Mouse (Mus musculus) left cerebral cortex, adult 2 months (tissue): ENCODE results near the gene Ltbp3. TPM values are rescaled to one million over a fixed set of nuclear protein-coding genes. Genes with fewer than 3 reads are reported as not detected.
A peak's percentile ranks its signal among the peaks of the same experiment; 100 is the strongest.

Source experiments
- DNase-seq, 2 experiments: peaks; one replicate each; pipeline ENCODE4 v3.0.0; 2021 to 2022; ENCODE audit warnings: low spot score in 2 of 2, mixed read lengths in 1 of 2; ENCODE audit errors: extremely low spot score in 1 of 2
- H3K27ac ChIP-seq: fragments of 200-600 bp; 2 replicates; pipeline ENCODE4 v1.8.1; 2022
- H3K4me3 ChIP-seq: fragments of 200-600 bp; 2 replicates; pipeline ENCODE4 v1.8.1; 2022
- CTCF ChIP-seq: fragments of 200-600 bp; IDR thresholded peaks from 2 replicates; pipeline ENCODE4 v1.8.1; 2022; ENCODE audit warnings: antibody characterized with exemption, mild to moderate bottlenecking, moderate library complexity
- intact Hi-C: fragments of 180-260 bp; cut with DNase I; formaldehyde crosslinking; loops from one replicate; pipeline ENCODE4 v1.15.1; 2025
- total RNA-seq, 2 experiments: library from RNA; stranded (reverse); gene quantifications; 2 replicates each; pipeline ENCODE4 v1.2.3; 2021

Gene Ltbp3
- total RNA-seq, 2 experiments from 2014 or later: 38.9 to 43.1 TPM

DNA sequence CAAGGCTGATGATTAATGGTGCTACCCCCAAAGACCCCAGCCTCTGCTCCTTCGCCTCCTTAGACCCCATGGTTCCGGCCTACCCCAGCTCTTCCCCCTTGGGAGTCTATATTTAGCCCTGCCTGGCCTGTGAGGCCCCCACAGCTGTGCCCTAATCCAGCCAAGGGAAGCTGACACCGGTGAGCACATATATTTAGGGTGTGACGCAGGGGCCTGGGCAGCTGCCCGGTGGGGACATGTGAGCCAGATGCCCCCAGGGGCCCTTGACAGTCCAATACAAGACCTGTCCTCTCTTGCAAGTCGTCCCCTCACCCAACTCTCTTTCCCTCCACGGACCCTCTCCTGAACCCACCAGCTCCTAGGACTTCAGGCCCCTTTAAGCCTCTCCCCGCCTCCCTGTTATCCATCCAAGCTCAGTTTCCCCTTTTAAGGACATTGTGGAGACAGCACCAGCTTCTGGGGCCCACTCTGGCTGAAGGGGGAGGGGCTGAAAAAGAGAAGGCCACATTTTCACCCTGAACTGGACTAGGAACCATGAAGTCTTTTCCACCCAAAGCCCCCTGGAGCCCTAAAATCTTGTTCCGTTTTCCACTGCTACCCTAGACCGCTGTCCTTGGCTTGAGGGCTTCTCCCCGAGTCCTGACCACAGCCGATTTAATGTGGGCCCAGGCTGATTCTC lies 15.5 kb upstream of the Ltbp3 start:
- H3K4me3 ChIP-seq: peak overlapping the region; percentile 45
- intact Hi-C loops: loop anchor here (5.0 kb wide), 1 partner anchor 132 kb away; no protein-coding TSS in a partner anchor
- TF ChIP-seq CTCF: no peak

DNA sequence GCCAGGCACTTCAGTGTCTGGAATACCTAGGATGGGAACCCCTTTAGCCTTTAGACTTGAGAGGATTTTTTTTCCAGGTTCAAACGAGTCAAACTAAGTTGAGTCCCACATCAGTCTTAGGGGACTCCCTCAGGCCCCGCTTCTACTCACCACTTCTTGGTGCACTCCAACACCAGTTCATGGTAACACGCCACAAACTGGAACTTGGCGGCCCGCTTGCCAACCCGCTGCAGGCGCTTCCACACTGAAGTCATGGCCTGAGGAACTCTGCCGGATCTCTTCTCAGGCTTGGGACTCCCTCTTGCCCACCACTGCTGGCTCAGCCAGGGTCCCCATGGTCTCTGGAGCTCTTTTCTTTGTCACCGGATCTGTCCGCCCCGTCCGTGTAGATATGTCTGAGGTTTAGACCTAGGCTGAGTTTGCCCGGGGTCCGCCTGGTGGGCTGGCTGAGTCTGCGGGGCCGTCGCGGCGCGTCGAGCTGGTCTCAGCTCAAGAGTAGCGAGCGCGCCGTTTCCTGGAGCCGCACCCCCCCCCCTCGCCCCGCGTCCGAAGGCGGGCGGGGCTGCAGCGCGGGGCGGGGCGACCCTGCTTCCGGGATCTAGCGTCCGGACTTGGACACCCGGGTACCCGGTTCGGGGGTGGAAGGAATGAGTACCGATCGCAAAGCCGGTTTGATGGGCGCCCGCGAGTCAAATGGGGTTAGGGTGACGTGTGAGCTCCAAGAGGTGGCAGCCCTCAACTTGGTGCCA lies 14.8 kb upstream of the Ltbp3 start, which contains the start of gene Ehbp1l1:
TSS of gene Ehbp1l1 (minus strand) at position 551 of the 749 bp plus-strand sequence.
- intact Hi-C loops: loop anchor here (2.0 to 5.0 kb wide), 2 partner anchors 33 to 131 kb away; no protein-coding TSS in a partner anchor
- Histone ChIP-seq H3K27ac (peak within 1 kb of the TSS; percentile 41; the same call in 1 of the 2 replicates), H3K4me3 (peak within 1 kb of the TSS; percentile 45)
- no peak for TF ChIP-seq CTCF
- DNase-seq: no peak

More for the DNA sequence above, 15.5 kb upstream of the Ltbp3 start:
- peak overlapping the region; percentile 41 for H3K27ac ChIP-seq
- no peak for DNase-seq

DNA sequence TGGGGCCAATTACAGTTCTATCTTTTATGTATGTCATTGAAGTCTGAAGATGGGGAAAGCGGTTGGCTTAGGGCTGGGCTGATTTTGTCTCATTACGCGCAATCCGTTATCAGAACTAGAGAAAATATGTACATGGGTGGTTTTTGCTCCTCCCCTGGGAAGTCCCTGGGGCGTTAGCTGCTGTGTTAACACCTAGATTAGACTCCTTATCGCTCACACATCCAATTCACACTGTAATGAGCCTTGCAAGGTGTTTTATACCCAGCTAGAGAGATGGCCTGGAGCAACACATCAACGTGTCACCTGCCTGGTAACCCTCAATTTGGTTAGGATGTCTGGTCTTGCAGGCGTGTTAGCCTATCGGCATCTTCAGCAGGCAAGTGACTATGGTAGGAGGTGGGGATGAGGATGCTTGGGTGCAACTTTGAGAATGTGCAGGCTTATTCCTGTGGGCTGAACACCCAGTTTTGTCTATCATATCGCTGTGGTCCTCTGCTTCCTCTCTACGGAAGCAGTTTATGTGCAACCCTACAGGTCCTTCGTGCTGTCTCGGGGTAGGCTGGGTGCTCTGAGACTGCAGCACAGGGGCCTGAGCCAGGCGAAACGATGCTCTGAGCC lies 13.6 kb upstream of the Ltbp3 start:
- Histone ChIP-seq H3K27ac (peak overlapping the region; percentile 51), H3K4me3 (peak overlapping the region; percentile 94)
- no peak for DNase-seq
- no peak for TF ChIP-seq CTCF
- intact Hi-C loops: loop anchor here (2.0 to 5.0 kb wide), 2 partner anchors 34 to 130 kb away; no protein-coding TSS in a partner anchor

DNA sequence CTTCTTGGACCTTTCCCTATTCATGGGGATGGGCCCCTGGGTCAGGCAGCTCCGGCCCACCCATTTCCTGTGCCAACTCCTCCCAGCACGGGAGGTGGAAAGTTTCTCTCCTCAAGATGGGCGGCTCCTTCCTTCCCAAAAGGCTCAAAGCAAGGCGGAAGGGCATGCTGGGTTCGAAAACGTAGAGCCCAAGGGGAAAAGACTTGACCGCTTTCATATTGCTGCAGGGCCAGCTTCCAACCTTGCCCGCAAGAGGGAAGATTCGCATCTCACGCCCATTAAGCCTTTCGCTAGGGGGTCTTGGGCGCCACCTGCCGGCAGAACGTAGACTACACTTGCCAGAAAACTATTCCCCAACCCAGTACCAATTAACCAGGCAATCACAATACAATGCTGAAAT lies 13.0 kb upstream of the Ltbp3 start:
- intact Hi-C loops: loop anchor here (2.0 to 5.0 kb wide), 3 partner anchors 35 to 130 kb away; partner anchors contain the start of gene Sipa1
- peak; percentile 99 for TF ChIP-seq CTCF
- peak overlapping the region; percentile 51 for H3K27ac ChIP-seq
- peak overlapping the region; percentile 94 for H3K4me3 ChIP-seq
- DNase-seq: peak; percentile 80 to 89

DNA sequence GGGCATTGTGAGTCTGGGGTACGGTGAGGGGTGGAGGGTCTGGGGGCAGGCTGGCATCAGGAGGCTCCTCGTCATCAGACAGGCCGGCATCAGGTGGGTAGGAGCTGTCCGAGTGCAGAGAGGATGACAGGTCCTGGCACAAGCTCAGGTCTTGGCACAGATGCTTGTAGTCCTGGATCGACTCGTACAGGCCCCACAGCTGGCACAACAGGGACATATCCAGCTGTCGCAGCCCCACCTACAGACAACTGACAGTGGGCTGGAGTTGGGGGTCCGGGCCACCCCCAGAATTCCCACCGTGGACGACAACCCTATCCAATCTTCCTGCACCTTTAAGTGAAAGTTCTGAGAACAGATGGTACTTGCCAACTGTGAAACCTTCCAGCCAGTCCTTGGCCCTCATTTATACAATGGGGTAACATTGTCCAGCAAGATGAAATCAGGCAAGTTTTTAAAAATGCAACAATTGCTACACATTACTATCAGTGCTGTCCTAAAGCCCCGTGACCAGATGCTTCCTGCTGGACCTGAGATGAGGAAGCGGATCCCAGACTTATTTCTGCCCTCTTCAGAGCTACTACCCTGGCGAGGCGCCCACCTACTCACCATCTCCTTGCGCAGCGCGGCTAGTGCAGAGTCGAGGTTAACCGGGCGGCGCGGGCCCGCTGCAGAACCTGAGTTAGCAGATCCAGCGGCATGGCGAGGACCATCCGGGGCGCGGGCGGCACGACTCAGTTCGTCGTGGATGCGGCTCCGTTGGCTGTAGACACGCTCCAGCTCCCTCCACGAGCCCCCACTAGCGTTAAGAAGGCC lies 11.9 kb upstream of the Ltbp3 start:
- intact Hi-C loops: loop anchor here (1.0 to 5.0 kb wide), 3 partner anchors 18 to 128 kb away; partner anchors contain the start of gene Sipa1
- peak overlapping the region; percentile 90 for H3K27ac ChIP-seq
- peak overlapping the region; percentile 94 for H3K4me3 ChIP-seq
- peak in 1 of 2 experiments; percentile 61 for DNase-seq
- TF ChIP-seq CTCF: no peak

DNA sequence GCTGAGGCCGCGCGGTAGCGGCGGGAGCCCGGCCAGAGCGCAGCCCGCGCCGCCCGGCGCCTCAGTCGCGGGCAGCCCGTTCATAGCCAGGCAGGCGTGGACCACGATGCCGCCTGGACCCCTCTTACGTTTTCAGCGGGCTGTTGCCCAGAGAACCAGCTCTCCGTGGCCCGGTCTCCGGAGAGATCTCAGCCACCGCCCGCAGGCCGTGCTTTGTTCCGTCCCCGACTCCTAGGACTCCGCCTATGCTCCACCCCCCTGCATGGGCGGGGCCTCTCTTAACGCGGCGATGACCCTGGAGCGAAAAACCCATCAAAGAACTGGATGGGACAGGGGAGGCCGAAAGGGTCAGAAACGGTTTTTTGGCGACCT lies 11.3 kb upstream of the Ltbp3 start, which contains the start of gene Fam89b:
TSS of gene Fam89b (minus strand) at position 210 of the 372 bp plus-strand sequence.
- Histone ChIP-seq H3K27ac (peak within 1 kb of the TSS; percentile 90), H3K4me3 (peak within 1 kb of the TSS; percentile 94)
- DNase-seq: peak; percentile 78 to 81
- intact Hi-C loops: loop anchor here (1.0 to 5.0 kb wide), 3 partner anchors 18 to 128 kb away; partner anchors contain the start of gene Sipa1
- TF ChIP-seq CTCF: no peak; the same call in 1 of the 2 replicates

DNA sequence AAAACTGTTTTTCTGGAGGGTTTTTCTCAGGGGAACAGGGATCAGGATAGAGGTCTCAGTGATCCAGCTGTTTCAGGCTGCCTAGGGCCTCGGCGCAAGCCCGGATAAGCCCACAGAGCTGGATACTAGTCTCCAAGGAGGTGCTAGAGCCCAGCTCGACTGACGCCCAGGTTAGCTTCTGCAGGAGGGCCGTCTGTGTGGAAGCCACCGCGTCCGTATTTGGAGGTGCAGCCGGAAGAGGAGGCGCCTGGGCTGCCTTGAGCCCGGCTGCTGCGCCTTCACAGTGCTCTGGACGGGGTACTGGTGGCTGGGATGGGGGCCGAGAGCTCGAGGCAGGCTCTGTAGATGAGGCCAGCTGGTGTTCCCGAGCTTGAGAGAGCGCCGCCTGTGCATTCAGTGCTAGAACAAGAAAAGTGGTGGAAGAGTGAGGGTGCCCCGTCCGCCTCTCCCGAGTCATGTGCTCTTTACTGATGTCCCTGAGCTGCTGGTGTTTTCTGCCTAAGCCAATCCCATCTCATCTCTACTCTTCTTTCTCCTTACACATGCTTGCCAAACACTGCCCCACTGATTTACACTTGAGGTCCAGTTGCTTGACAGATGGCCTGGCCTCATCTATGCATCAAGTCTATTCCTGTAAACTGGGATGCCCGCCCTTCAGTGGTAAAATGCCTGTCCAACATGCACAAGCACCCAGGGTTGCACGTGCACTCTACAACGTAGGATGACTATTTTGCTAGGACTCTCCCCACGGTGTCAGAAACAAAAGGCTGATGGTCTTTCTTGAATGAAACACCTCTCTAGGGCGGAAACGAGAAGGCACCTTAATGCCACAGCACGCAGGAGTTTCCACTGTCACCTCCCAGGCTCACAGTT lies 10.2 kb upstream of the Ltbp3 start:
- no peak for DNase-seq
- peak; percentile 29 for TF ChIP-seq CTCF
- H3K27ac ChIP-seq: no peak overlapping the region
- H3K4me3 ChIP-seq: peak overlapping the region; percentile 58
- intact Hi-C loops: loop anchor here (2.0 kb wide), 1 partner anchor 40 kb away; the partner anchor contains the start of gene Scyl1

DNA sequence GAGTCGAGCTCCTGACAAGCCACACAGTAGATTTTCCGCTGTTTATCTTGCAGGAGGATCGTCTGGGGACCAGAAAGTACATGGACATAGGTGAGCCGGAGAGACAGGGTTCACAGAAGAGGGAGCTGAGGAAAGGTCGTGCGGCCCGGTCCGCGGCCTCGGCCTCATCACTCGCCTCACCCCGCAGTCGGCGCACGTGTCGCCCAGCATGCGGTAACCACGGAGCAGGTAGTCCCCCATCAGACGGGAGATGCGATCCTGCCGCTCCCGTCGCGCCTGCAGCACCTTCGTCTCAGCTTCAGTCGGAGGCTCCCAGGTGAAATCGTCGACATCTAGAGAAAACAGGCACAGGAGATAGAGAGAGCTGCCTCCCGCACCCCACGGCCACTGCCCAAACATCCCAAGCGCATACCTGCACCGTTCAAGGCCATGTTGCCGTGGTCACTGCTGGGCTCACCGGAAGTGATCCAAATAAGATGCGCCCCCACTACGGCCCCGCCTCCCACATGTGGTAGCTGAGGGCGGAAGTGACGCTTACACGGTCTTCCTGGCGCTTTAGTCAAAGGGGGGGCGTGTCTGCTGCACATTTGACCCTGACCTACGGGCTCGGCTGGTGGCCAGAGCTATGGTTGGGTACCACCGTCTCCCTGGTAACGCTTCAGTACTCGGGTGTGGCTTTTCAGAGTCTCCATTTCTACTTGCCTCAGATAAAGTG lies 9.3 kb upstream of the Ltbp3 start:
- intact Hi-C loops: loop anchor here (2.0 kb wide), 1 partner anchor 39 kb away; the partner anchor contains the start of gene Scyl1
- Histone ChIP-seq H3K27ac (peak overlapping the region; percentile 75), H3K4me3 (peak overlapping the region; percentile 58)
- DNase-seq: peak; percentile 92 to 93
- no peak for TF ChIP-seq CTCF

DNA sequence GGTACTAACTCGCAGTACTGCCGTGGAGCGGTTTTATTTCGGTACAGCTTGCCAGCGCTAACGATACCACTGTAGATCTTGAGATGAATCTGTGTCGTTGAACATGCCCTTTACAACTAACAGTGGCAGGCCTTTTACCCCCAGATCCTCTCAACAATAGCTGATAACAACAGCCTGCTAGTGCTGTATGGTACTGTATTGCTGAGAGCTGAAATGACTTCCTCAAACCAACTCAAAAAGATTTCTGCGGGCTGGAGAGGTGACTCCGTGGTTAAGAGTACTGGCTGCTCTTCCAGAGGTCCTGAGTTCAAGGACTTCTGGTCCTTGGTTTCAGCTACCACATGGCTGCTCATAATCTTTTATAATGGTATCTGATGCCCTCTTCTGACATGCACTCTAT lies 6.4 kb upstream of the Ltbp3 start:
- intact Hi-C loops: no loop called here
- no peak for DNase-seq
- no peak for TF ChIP-seq CTCF
- Histone ChIP-seq H3K4me3 (no peak overlapping the region), H3K27ac (no peak overlapping the region)
